Mouse (Mus musculus) olfactory bulb, adult 2 months (tissue): ENCODE results near the gene Reep1.

ENCODE experiments used
- CTCF ChIP-seq: fragments of 200-500 bp; IDR thresholded peaks from 2 replicates; pipeline ENCODE4 v1.5.1; 2012; ENCODE audit warnings: low read depth, mild to moderate bottlenecking, low read length, moderate library complexity; ENCODE audit not compliant: insufficient read depth
- POLR2A ChIP-seq: fragments of 200-500 bp; IDR thresholded peaks from 2 replicates; pipeline ENCODE4 v1.6.1; 2012; ENCODE audit warnings: mild to moderate bottlenecking, low read depth, low read length, moderate library complexity; ENCODE audit not compliant: insufficient read depth

DNA sequence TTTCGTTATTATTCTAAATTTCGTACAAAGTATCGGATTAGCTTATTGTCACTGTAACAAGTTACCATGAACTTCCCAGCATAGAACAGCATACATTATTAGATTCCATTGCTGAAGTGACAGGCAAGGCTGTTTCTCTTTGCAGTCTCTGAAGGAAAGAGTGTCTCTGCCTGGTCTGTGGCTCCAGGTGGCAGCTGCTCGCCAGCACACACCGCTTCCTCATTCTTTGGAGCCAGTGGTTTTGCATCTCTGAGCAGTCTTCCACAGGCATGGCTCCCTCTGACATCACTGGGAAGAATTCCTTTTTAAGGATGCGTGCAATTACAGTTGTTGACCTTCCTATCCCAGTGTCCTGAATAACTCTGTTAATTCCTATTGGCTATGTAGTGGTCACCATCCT, 52.7 kb downstream of the Reep1 start:
- TF ChIP-seq CTCF (no peak), POLR2A (no peak)
